Mouse (Mus musculus) liver, adult 2 months (tissue): ENCODE data around the gene Nelfe. TPM values are rescaled to one million over a fixed set of nuclear protein-coding genes. Genes with fewer than 3 reads are reported as not detected.
A peak's percentile ranks its signal among the peaks of the same experiment; 100 is the strongest.
"Not testable (repeated sequence)": the region's sequence is repeated elsewhere in the genome, so short reads cannot be mapped to it uniquely, and the experiment has no call there.

Source experiments
- DNase-seq: peaks from one replicate; pipeline ENCODE4 v3.0.0-alpha.2; 2011; ENCODE audit warnings: low read depth, low spot score; ENCODE audit errors: extremely low read depth
- H3K27ac ChIP-seq: fragments of 200-500 bp; replicated peaks from 2 replicates; pipeline ENCODE4 v1.5.1; 2012; ENCODE audit warnings: low read depth, mild to moderate bottlenecking, control low read depth, inconsistent platforms, low read length; ENCODE audit not compliant: insufficient read depth
- H3K27me3 ChIP-seq: fragments of 200-500 bp; 2 replicates; pipeline ENCODE4 v1.6.1; 2012; ENCODE audit warnings: mild to moderate bottlenecking, moderate library complexity, low read length, inconsistent platforms; ENCODE audit not compliant: control insufficient read depth, insufficient read depth
- H3K36me3 ChIP-seq: fragments of 200-500 bp; 2 replicates; pipeline ENCODE4 v1.6.1; 2012; ENCODE audit warnings: low read length, inconsistent platforms; ENCODE audit not compliant: control insufficient read depth, insufficient read depth
- H3K4me1 ChIP-seq: fragments of 200-500 bp; 2 replicates; pipeline ENCODE4 v1.6.1; 2011; ENCODE audit warnings: low read length; ENCODE audit not compliant: control insufficient read depth, insufficient read depth
- H3K4me3 ChIP-seq: fragments of 200-500 bp; 2 replicates; pipeline ENCODE4 v1.5.1; 2011; ENCODE audit warnings: low read depth, mild to moderate bottlenecking, control low read depth, low read length, moderate library complexity; ENCODE audit not compliant: insufficient read depth
- H3K79me2 ChIP-seq: fragments of 200-500 bp; 2 replicates; pipeline ENCODE4 v1.6.1; 2012; ENCODE audit warnings: inconsistent platforms, mild to moderate bottlenecking, low read length, moderate library complexity; ENCODE audit not compliant: control insufficient read depth, insufficient read depth
- H3K9ac ChIP-seq: fragments of 200-500 bp; 2 replicates; pipeline ENCODE4 v1.6.1; 2012; ENCODE audit warnings: low read depth, mild to moderate bottlenecking, control low read depth, inconsistent platforms, low read length
- CTCF ChIP-seq: fragments of 200-500 bp; IDR thresholded peaks from 2 replicates; pipeline ENCODE4 v1.5.1; 2011; ENCODE audit warnings: low read depth, low read length, control low read depth
- POLR2A ChIP-seq: fragments of 200-500 bp; IDR thresholded peaks from 2 replicates; pipeline ENCODE4 v1.6.1; 2011; ENCODE audit warnings: low read length, control low read depth; ENCODE audit not compliant: insufficient read depth; ENCODE audit errors: extremely low read depth
- WGBS: fragments of 180-500 bp; shearing (Covaris S2); methylation state at CpG from one replicate; pipeline ENCODE4 v1.1.7; 2018; 5-methylcytosine and 5-hydroxymethylcytosine counted together
- polyA plus RNA-seq: library from polyadenylated mRNA; depleted of rRNA; stranded (reverse); fragments of >200 nt; gene quantifications from 2 replicates; pipeline ENCODE4 v1.2.3, GENCODE M21; 2012; rRNA removed
- total RNA-seq: library from RNA; depleted of rRNA; stranded (reverse); fragments of >200 nt; gene quantifications from 2 replicates; pipeline ENCODE4 v1.2.3, GENCODE M21; 2014; rRNA removed

Gene Nelfe
- total RNA-seq: 21.9 and 22.0 TPM in 2 replicates
- 14.9 and 17.1 TPM in 2 replicates for polyA plus RNA-seq

GRCm38 (mm10) chr17:34849722-34850516 is at the start of gene Nelfe, which contains the start of gene Skiv2l:
Nelfe (plus strand) TSS chr17:34850391.
Skiv2l (minus strand) TSS chr17:34850210.
- peak; percentile 82 for DNase-seq
- H3K36me3 ChIP-seq: peaks cover 10% of the 10 kb centered on the region
- under 1% methylated on average over 65 of the region's 65 CpGs for WGBS

GRCm38 (mm10) chr17:34800781-34801305 is 49.3 kb upstream of the Nelfe start:
- H3K4me1 ChIP-seq, H3K27ac ChIP-seq, H3K9ac ChIP-seq, H3K27me3 ChIP-seq, H3K79me2 ChIP-seq, H3K4me3 ChIP-seq, DNase-seq, H3K36me3 ChIP-seq: not testable (repeated sequence)
- WGBS: 94% methylated on average over 16 of the region's 16 CpGs

More at GRCm38 (mm10) chr17:34849722-34850516, at the start of gene Nelfe, which contains the start of gene Skiv2l:
- Histone ChIP-seq H3K4me1 (peaks cover 27% of the 10 kb centered on the region; the same call in 1 of the 2 replicates), H3K9ac (peak within 1 kb of the TSS; percentile 84), H3K4me3 (peak within 1 kb of the TSS; percentile 83), H3K79me2 (no peaks in the 10 kb centered on the region; the same call in 1 of the 2 replicates), H3K27me3 (no peaks in the 10 kb centered on the region), H3K27ac (peak within 1 kb of the TSS; percentile 77)
- TF ChIP-seq POLR2A (0 out of 2 replicates have a peak, but pooled peaks have one; percentile 33), CTCF (0 out of 2 replicates have a peak, but pooled peaks have one; percentile 8)

GRCm38 (mm10) chr17:34802756-34803155 is 47.4 kb upstream of the Nelfe start:
- H3K36me3 ChIP-seq, H3K79me2 ChIP-seq, H3K4me3 ChIP-seq, H3K27me3 ChIP-seq, H3K4me1 ChIP-seq, H3K9ac ChIP-seq, DNase-seq, H3K27ac ChIP-seq: not testable (repeated sequence)
- WGBS: 92% methylated on average over 9 of the region's 9 CpGs

- DNase-seq, H3K9ac ChIP-seq, H3K27me3 ChIP-seq, H3K79me2 ChIP-seq, H3K27ac ChIP-seq, H3K36me3 ChIP-seq, H3K4me3 ChIP-seq, H3K4me1 ChIP-seq: not testable (repeated sequence)
- 93% methylated on average over 6 of the region's 6 CpGs for WGBS
Observed at GRCm38 (mm10) chr17:34803367-34803766, 46.8 kb upstream of the Nelfe start.

GRCm38 (mm10) chr17:34804301-34804700 is 45.9 kb upstream of the Nelfe start, which contains the start of gene Cyp21a1:
Cyp21a1 (minus strand) TSS chr17:34804561.
- H3K27me3 ChIP-seq, H3K9ac ChIP-seq, DNase-seq, H3K79me2 ChIP-seq, H3K27ac ChIP-seq, H3K4me1 ChIP-seq, H3K36me3 ChIP-seq, H3K4me3 ChIP-seq: not testable (repeated sequence)
- 79% methylated on average over 3 of the region's 6 CpGs for WGBS

- Histone ChIP-seq H3K4me1 (peaks cover 10% of the 10 kb centered on the region), H3K79me2 (no peaks in the 10 kb centered on the region), H3K27ac (no peak overlapping the region), H3K27me3 (no peaks in the 10 kb centered on the region), H3K36me3 (no peaks in the 10 kb centered on the region), H3K4me3 (no peak overlapping the region), H3K9ac (no peak overlapping the region)
- 73% methylated on average over 6 of the region's 6 CpGs for WGBS
- no peak for DNase-seq
- TF ChIP-seq POLR2A (no peak), CTCF (peak; percentile 46)
Observed at GRCm38 (mm10) chr17:34804871-34805562, 45.2 kb upstream of the Nelfe start.
